In the genomic region with DNA sequence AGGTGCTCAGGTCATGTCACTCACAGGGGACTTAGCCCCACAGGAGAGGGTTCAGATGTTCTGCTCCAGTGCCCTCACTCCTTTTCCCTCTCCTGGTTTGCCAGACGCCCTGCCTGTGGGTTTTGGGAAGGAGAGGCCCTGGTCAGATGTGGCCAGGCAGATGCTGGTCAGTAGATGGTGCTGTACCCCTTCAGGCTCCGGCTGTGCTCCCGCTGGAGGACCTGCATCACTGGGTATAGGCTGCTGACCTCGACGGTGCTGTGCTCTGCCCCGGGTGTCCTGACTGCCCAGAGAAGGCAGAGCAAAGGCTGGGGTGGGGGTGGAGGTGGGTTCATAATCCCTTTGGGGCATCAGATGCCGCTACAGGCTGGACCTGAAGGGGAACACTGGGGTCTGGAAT, we compare ENCODE assay signal across 10 mouse cellular contexts. TPM values are rescaled to one million over a fixed set of nuclear protein-coding genes. Genes with fewer than 3 reads are reported as not detected.
DNase-seq lines count a peak whose midpoint lies in the region; ATAC-seq and TF ChIP-seq lines count a peak whose summit lies in the region.
"Had no signal": no experiment of that assay in that cellular context is flagged by ENCODE, and none has a peak within 500 bp of the region (broad histone marks: within the 10 kb centered on the region; RNA-seq: fewer than 3 reads in every experiment).

No protein-coding gene starts in this region.

- H3K36me3 ChIP-seq in heart, embryonic 12.5 days = no peaks in the 10 kb centered on the region
- no peaks in the 10 kb centered on the region for H3K36me3 ChIP-seq in hindbrain, embryonic 16.5 days (ENCODE audit: control insufficient read depth, insufficient read depth, low read length)
- no peaks in the 10 kb centered on the region for H3K36me3 ChIP-seq in thymus, adult 2 months (ENCODE audit: control insufficient read depth, insufficient read depth, low read length)
- H3K36me3 ChIP-seq: neural tube, embryonic 12.5 days had no signal

- H3K4me3 ChIP-seq in heart, embryonic 12.5 days = no peak overlapping the region
- no peak overlapping the region for H3K4me3 ChIP-seq in hindbrain, embryonic 16.5 days (ENCODE audit: low read length)
- H3K4me3 ChIP-seq in thymus, adult 2 months (ENCODE audit: control insufficient read depth, insufficient read depth, low read length) = no peak overlapping the region
- H3K4me3 ChIP-seq: neural tube, embryonic 12.5 days had no signal

- 0 out of 2 replicates have a peak, but pooled peaks cover 4% of the 10 kb centered on the region for H3K27me3 ChIP-seq in heart, embryonic 12.5 days (replicated peaks)
- H3K27me3 ChIP-seq in hindbrain, embryonic 16.5 days (replicated peaks; ENCODE audit: control insufficient read depth, insufficient read depth, low read length) = no peaks in the 10 kb centered on the region
- H3K27me3 ChIP-seq in thymus, adult 2 months (ENCODE audit: control insufficient read depth, insufficient read depth, low read length) = no peaks in the 10 kb centered on the region
- H3K27me3 ChIP-seq: neural tube, embryonic 12.5 days had no signal

- H3K4me2 ChIP-seq in heart, embryonic 12.5 days = no peak overlapping the region
- H3K4me2 ChIP-seq in hindbrain, embryonic 16.5 days (ENCODE audit: low read length) = no peak overlapping the region
- H3K4me2 ChIP-seq: neural tube, embryonic 12.5 days had no signal

- 15% methylated on average over 7 of the region's 7 CpGs for WGBS in heart, embryonic 12.5 days
- 22% methylated on average over 7 of the region's 7 CpGs for WGBS in hindbrain, embryonic 16.5 days
- 46% methylated on average over 7 of the region's 7 CpGs for WGBS in thymus, adult 2 months

- TF ChIP-seq POLR2A in thymus, adult 2 months (IDR thresholded peaks at IDR 0.05; ENCODE audit: control insufficient read depth, extremely low read depth, insufficient read depth, low read length, poor library complexity) = no peak

- H3K9me3 ChIP-seq in heart, embryonic 12.5 days (replicated peaks) = peaks cover 4% of the 10 kb centered on the region; the same call in 1 of the 2 replicates
- H3K9me3 ChIP-seq in hindbrain, embryonic 16.5 days (ENCODE audit: control insufficient read depth, low read length) = no peaks in the 10 kb centered on the region
- H3K9me3 ChIP-seq: neural tube, embryonic 12.5 days had no signal

- no peak overlapping the region for H3K27ac ChIP-seq in heart, embryonic 12.5 days (ENCODE audit: poor library complexity, severe bottlenecking)
- H3K27ac ChIP-seq in hindbrain, embryonic 16.5 days (ENCODE audit: low read depth, low read length) = no peak overlapping the region
- H3K27ac ChIP-seq in thymus, adult 2 months (ENCODE audit: control insufficient read depth, insufficient read depth, low read length) = no peak overlapping the region
- H3K27ac ChIP-seq: neural tube, embryonic 12.5 days had no signal

- H3K9ac ChIP-seq in heart, embryonic 12.5 days = no peak overlapping the region
- no peak overlapping the region for H3K9ac ChIP-seq in hindbrain, embryonic 16.5 days (ENCODE audit: low read depth, low read length)
- H3K9ac ChIP-seq: neural tube, embryonic 12.5 days had no signal

- H3K4me1 ChIP-seq in heart, embryonic 12.5 days (replicated peaks) = peaks cover 9% of the 10 kb centered on the region
- peaks cover 3% of the 10 kb centered on the region; the same call in 1 of the 2 replicates for H3K4me1 ChIP-seq in hindbrain, embryonic 16.5 days (ENCODE audit: control insufficient read depth, insufficient read depth, low read depth, low read length)
- peaks cover 7% of the 10 kb centered on the region for H3K4me1 ChIP-seq in thymus, adult 2 months (replicated peaks; ENCODE audit: control insufficient read depth, insufficient read depth, low read length)

- DNase-seq in heart, postnatal 10 days = peak; percentile 39 to 40
- peak; percentile 49 for DNase-seq in brain, adult 2 months (ENCODE audit: low read depth, low spot score)
- DNase-seq in lung, postnatal 36 days = peak; percentile 22
- no peak for DNase-seq in thymus, adult 2 months
- DNase-seq in right cerebral cortex, adult 2 months (ENCODE audit: low spot score in 2 of 2) = no peak
- no peak for DNase-seq in frontal cortex, postnatal 36 days (ENCODE audit: low spot score in 2 of 2)

- TF ChIP-seq CTCF in thymus, adult 2 months (IDR thresholded peaks at IDR 0.05; ENCODE audit: borderline replicate concordance, control insufficient read depth, extremely low read depth, insufficient read depth, low read length, poor library complexity) = no peak

- no peak for ATAC-seq in heart, embryonic 12.5 days (ENCODE audit: insufficient number of reproducible peaks, low FRiP score)
- ATAC-seq in hindbrain, embryonic 16.5 days = peak; percentile 76

- intact Hi-C loops in heart, postnatal 10 days (cut with DNase I) = loop anchor here (5.0 kb wide), 1 partner anchor 90 kb away; no protein-coding TSS in a partner anchor

RNA-seq across cellular contexts. Expression of a gene that starts 19.2 kb away (rescaled TPM):
- total RNA-seq in heart, postnatal 10 days (2021) = 1 to 10 TPM; 4.7 to 5.4 TPM
- polyA plus RNA-seq in heart, embryonic 12.5 days (2016; fragmentation: Nextera tagmentation; extraction: Ambion mirVana) = 1.7 and 2.4 TPM in 2 replicates
- 26.6 and 30.6 TPM in 2 replicates for polyA plus RNA-seq in hindbrain, embryonic 16.5 days (2015; fragmentation: Nextera tagmentation; extraction: Ambion mirVana)
- 7.8 and 9.0 TPM in 2 replicates for polyA plus RNA-seq in thymus, adult 2 months (2012; rRNA removed)

RNA-seq across cellular contexts. Expression of a gene that starts 39.1 kb away (rescaled TPM):
- total RNA-seq in heart, postnatal 10 days (2021) = not detected
- not detected in 2 replicates for polyA plus RNA-seq in heart, embryonic 12.5 days (2016; fragmentation: Nextera tagmentation; extraction: Ambion mirVana)
- not detected in 2 replicates for polyA plus RNA-seq in hindbrain, embryonic 16.5 days (2015; fragmentation: Nextera tagmentation; extraction: Ambion mirVana)
- polyA plus RNA-seq in thymus, adult 2 months (2012; rRNA removed) = 0.56 and 1.2 TPM in 2 replicates
- polyA plus RNA-seq: heart, embryonic 16.5 days; neural tube, embryonic 12.5 days had no signal

RNA-seq across cellular contexts. Expression of a gene that starts 51.7 kb away (rescaled TPM):
- total RNA-seq in heart, postnatal 10 days (2021) = 100 to 1,000 TPM; 103 to 106 TPM
- 49.9 and 52.5 TPM in 2 replicates for polyA plus RNA-seq in heart, embryonic 12.5 days (2016; fragmentation: Nextera tagmentation; extraction: Ambion mirVana)
- 29.3 and 35.2 TPM in 2 replicates for polyA plus RNA-seq in hindbrain, embryonic 16.5 days (2015; fragmentation: Nextera tagmentation; extraction: Ambion mirVana)
- 190 and 191 TPM in 2 replicates for polyA plus RNA-seq in thymus, adult 2 months (2012; rRNA removed)

Comparison
In these comparisons a context has a peak if more than half of its experiments do, and no peak if none do; other contexts are left out.
1. DNase-seq: peak in heart, postnatal 10 days (2 of 2), brain, adult 2 months (single experiment) and lung, postnatal 36 days (single experiment); none in thymus, adult 2 months (single experiment), right cerebral cortex, adult 2 months (0 of 2) and frontal cortex, postnatal 36 days (0 of 2).